Mouse (Mus musculus) ovary, postnatal 14 days (tissue): ENCODE results near the gene Arhgap19.

ENCODE experiments used
- DNase-seq: peaks from one replicate; pipeline ENCODE4 v3.0.0; 2022; ENCODE audit warnings: low spot score

Arhgap19 gene

GRCm38 (mm10) chr19:41800451-41800850 is 1.4 kb downstream of the Arhgap19 start:
- DNase-seq: no peak

- no peak for DNase-seq
Observed at GRCm38 (mm10) chr19:41797536-41797935, 4.3 kb downstream of the Arhgap19 start.

GRCm38 (mm10) chr19:41796789-41797327 is 5.0 kb downstream of the Arhgap19 start:
- DNase-seq: no peak

- no peak for DNase-seq
Observed at GRCm38 (mm10) chr19:41796148-41796760, 5.6 kb downstream of the Arhgap19 start.

- DNase-seq: no peak
Observed at GRCm38 (mm10) chr19:41794901-41795300, 6.9 kb downstream of the Arhgap19 start.

- DNase-seq: no peak
Observed at GRCm38 (mm10) chr19:41794017-41794416, 7.8 kb downstream of the Arhgap19 start.

GRCm38 (mm10) chr19:41792934-41793486 is 8.8 kb downstream of the Arhgap19 start:
- DNase-seq: no peak

- DNase-seq: no peak
Observed at GRCm38 (mm10) chr19:41791384-41791783, 10.5 kb downstream of the Arhgap19 start.

- no peak for DNase-seq
Observed at GRCm38 (mm10) chr19:41789110-41789961, 12.5 kb downstream of the Arhgap19 start.

- no peak for DNase-seq
Observed at GRCm38 (mm10) chr19:41786896-41787295, 15.0 kb downstream of the Arhgap19 start.

GRCm38 (mm10) chr19:41777514-41777913 is 24.3 kb downstream of the Arhgap19 start:
- DNase-seq: no peak

- no peak for DNase-seq
Observed at GRCm38 (mm10) chr19:41768711-41769110, 33.1 kb downstream of the Arhgap19 start.

GRCm38 (mm10) chr19:41766628-41767027 is 35.2 kb downstream of the Arhgap19 start:
- no peak for DNase-seq

GRCm38 (mm10) chr19:41763870-41764660 is 37.8 kb downstream of the Arhgap19 start:
- DNase-seq: peak; percentile 90

GRCm38 (mm10) chr19:41761529-41761928 is 40.3 kb downstream of the Arhgap19 start:
- DNase-seq: peak; percentile 17

- DNase-seq: no peak
Observed at GRCm38 (mm10) chr19:41759765-41760164, 42.1 kb downstream of the Arhgap19 start.

GRCm38 (mm10) chr19:41759270-41759669 is 42.6 kb downstream of the Arhgap19 start:
- DNase-seq: no peak

- DNase-seq: no peak
Observed at GRCm38 (mm10) chr19:41754760-41755159, 47.1 kb downstream of the Arhgap19 start.

GRCm38 (mm10) chr19:41751906-41752305 is 49.9 kb downstream of the Arhgap19 start:
- DNase-seq: no peak

- no peak for DNase-seq
Observed at GRCm38 (mm10) chr19:41747436-41747835, 54.4 kb downstream of the Arhgap19 start.

- DNase-seq: peak; percentile 16
Observed at GRCm38 (mm10) chr19:41745941-41746557, 55.8 kb downstream of the Arhgap19 start.

- DNase-seq: no peak
Observed at GRCm38 (mm10) chr19:41743396-41743795, 58.5 kb downstream of the Arhgap19 start, which contains the start of gene Slit1. Slit1 (minus strand) TSS chr19:41743665.
